Mouse (Mus musculus): ENCODE results near the gene Asic1.
A peak's percentile ranks its signal among the peaks of the same experiment; 100 is the strongest.
"Not testable (repeated sequence)": the region's sequence is repeated elsewhere in the genome, so short reads cannot be mapped to it uniquely, and the experiment has no call there.

The Asic1 gene

GRCm38 (mm10) chr15:99723120-99723514, 52.9 kb downstream of the Asic1 start:
- DNase-seq = no peak

- peak; percentile 89 for DNase-seq
These were observed 53.5 kb downstream of the Asic1 start for GRCm38 (mm10) chr15:99723515-99724291.

GRCm38 (mm10) chr15:99724292-99725021, 54.3 kb downstream of the Asic1 start:
- peak; percentile 91 for DNase-seq

GRCm38 (mm10) chr15:99725341-99726155, 55.4 kb downstream of the Asic1 start, which contains the start of gene Cox14:
Cox14 (plus strand) TSS chr15:99725618.
- peak; percentile 97 for DNase-seq

DNA sequence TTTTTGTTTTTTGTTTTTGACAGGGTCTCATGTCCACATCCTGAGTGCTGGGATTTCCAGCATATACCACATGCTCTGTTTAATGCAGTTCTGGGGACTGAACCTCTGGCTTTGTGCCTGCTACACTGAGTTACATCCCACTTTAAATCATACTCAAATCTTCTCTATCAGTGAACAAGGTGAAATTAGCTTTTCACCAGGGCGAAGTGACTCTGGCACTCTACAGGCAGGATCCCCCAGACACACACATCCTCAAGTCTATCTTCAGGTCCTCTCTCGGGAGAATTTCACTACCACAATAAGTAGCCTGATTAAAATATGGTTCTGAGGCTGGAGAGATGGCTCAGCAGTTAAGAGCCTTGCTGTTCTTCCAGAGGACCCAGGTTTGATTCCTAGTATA, 56.4 kb downstream of the Asic1 start:
- DNase-seq = no peak

GRCm38 (mm10) chr15:99727039-99727438, 56.9 kb downstream of the Asic1 start:
- DNase-seq = not testable (repeated sequence)

- no peak for DNase-seq
These were observed 57.4 kb downstream of the Asic1 start for GRCm38 (mm10) chr15:99727525-99727924.

- DNase-seq = no peak
These were observed 58.0 kb downstream of the Asic1 start for GRCm38 (mm10) chr15:99728211-99728610.

DNA sequence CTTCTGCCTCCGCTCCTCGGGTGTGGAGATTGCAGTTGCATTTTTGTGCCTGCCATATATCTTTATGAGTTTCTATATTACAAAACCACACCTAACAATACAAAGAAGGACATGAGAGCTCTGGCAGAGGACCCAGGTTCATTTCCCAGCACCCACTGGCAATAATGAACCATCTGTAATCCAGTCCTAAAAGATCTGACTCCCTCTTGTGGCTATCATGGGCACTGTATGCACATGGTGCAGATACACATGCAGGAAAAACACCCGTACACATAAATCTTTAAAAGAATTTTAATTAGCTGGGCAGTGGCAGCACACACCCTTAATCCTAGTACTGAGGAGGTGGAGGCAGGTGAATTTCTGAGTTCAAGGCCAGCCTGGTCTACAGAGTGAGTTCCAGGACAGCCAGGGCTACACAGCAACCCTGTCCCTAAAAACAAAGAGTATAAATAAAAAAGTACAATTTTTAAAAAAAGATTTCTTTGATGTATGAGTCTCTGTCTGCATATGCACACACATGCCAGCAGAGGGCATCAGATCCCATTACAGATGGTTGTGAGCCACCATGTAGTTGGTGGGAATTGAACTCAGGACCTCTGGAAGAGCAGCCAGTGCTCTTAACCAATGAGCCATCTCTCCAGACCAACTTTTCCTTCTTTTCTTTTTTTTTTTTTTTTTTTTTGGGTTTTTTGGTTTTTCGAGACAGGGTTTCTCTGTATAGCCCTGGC, 59.1 kb downstream of the Asic1 start:
- no peak for DNase-seq

GRCm38 (mm10) chr15:99731167-99731566, 61.0 kb downstream of the Asic1 start:
- DNase-seq = no peak

- DNase-seq = no peak
These were observed 61.5 kb downstream of the Asic1 start for GRCm38 (mm10) chr15:99731678-99732077.

GRCm38 (mm10) chr15:99733186-99733585, 63.0 kb downstream of the Asic1 start:
- DNase-seq = no peak

- DNase-seq = peak; percentile 100
These were observed 65.5 kb downstream of the Asic1 start for GRCm38 (mm10) chr15:99735631-99736030.

GRCm38 (mm10) chr15:99736675-99737074, 66.5 kb downstream of the Asic1 start:
- DNase-seq = no peak

DNA sequence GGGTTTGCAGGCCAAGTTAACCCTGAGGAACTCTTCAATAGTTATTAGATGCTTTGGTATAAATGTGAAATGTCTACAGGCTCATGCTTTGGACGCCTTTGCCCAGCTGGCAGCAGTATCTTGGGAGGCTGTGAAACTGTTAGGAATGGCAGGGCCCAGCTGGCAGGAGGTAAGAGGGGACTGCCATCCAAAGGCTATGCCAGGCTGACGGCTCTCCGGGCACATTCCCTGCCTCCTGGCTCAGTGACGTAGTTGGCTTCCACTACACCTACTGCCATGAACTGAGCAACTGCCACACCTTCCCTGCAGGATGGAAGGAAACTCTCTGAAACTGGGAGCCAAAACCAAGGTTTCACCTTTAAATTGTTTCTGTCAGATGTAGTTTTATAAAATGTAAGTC, 70.1 kb downstream of the Asic1 start:
- no peak for DNase-seq
